Mouse (Mus musculus): Measurements from ENCODE around the gene Wdr26. TPM values are rescaled to one million over a fixed set of nuclear protein-coding genes. Genes with fewer than 3 reads are reported as not detected.

The Wdr26 gene
- total RNA-seq, 1 experiment: 59.9 TPM

- Histone ChIP-seq H3K9me3 (ENCODE audit: control insufficient read depth, insufficient read depth, low read depth, low read length) (no peaks in the 10 kb centered on the region), H3K4me1 (ENCODE audit: control insufficient read depth in 2 of 2, insufficient read depth in 2 of 2, low read length in 2 of 2, poor library complexity in 1 of 2) (peaks cover 0 to 5% of the 10 kb centered on the region in 2 experiments; a peak in 2 of 4 replicates), H3K4me3 (ENCODE audit: insufficient read depth in 1 of 2, low read depth in 1 of 2, low read length in 2 of 2, poor library complexity in 1 of 2, severe bottlenecking in 1 of 2) (peak overlapping the region; percentile 75 to 97), H3K9ac (ENCODE audit: insufficient read depth, low read depth, low read length, poor library complexity, severe bottlenecking) (peak overlapping the region; percentile 86), H3K36me3 (ENCODE audit: control insufficient read depth, insufficient read depth, low read length, poor library complexity, severe bottlenecking) (peaks cover 2% of the 10 kb centered on the region; the same call in 1 of the 2 replicates), H3K27ac (ENCODE audit: insufficient read depth, low read depth, low read length, poor library complexity, severe bottlenecking) (peak overlapping the region; percentile 73)
- in situ Hi-C loops (cut with MboI; ENCODE audit: low sequenced_read_pairs in 2 of 2, unreplicated experiment in 2 of 2): no loop called here
- TF ChIP-seq ZNF384 (IDR thresholded peaks at IDR 0.05; ENCODE audit: low read depth, low read length): no peak
- no peak for TF ChIP-seq MAFK (IDR thresholded peaks at IDR 0.05; ENCODE audit: insufficient read depth, low read depth, low read length)
- TF ChIP-seq CHD2 (IDR thresholded peaks at IDR 0.05; ENCODE audit: low read depth, low read length): no peak
- no peak for TF ChIP-seq ZC3H11A (IDR thresholded peaks at IDR 0.05; ENCODE audit: borderline replicate concordance, low read depth, low read length)
- TF ChIP-seq HCFC1 (IDR thresholded peaks at IDR 0.05; ENCODE audit: borderline replicate concordance, insufficient read depth, low read length): no peak
- no peak for DNase-seq (ENCODE audit: low read depth, low spot score)
Measured at GRCm38 (mm10) chr1:181211403-181211919, 340 bp downstream of the Wdr26 start.

GRCm38 (mm10) chr1:181210601-181211402, 999 bp downstream of the Wdr26 start:
- Histone ChIP-seq H3K36me3 (ENCODE audit: control insufficient read depth, insufficient read depth, low read length, poor library complexity, severe bottlenecking) (peaks cover 2% of the 10 kb centered on the region; the same call in 1 of the 2 replicates), H3K9ac (ENCODE audit: insufficient read depth, low read depth, low read length, poor library complexity, severe bottlenecking) (peak overlapping the region; percentile 86), H3K4me3 (ENCODE audit: insufficient read depth in 1 of 2, low read depth in 1 of 2, low read length in 2 of 2, poor library complexity in 1 of 2, severe bottlenecking in 1 of 2) (peak overlapping the region; percentile 75 to 97), H3K4me1 (ENCODE audit: control insufficient read depth in 2 of 2, insufficient read depth in 2 of 2, low read length in 2 of 2, poor library complexity in 1 of 2) (peaks cover 0 to under 1% of the 10 kb centered on the region in 2 experiments; a peak in 2 of 4 replicates), H3K9me3 (ENCODE audit: control insufficient read depth, insufficient read depth, low read depth, low read length) (no peaks in the 10 kb centered on the region), H3K27ac (ENCODE audit: insufficient read depth, low read depth, low read length, poor library complexity, severe bottlenecking) (no peak overlapping the region; the same call in 1 of the 2 replicates)
- no peak for DNase-seq (ENCODE audit: low read depth, low spot score)
- TF ChIP-seq MAFK (IDR thresholded peaks at IDR 0.05; ENCODE audit: insufficient read depth, low read depth, low read length) (no peak), CHD2 (IDR thresholded peaks at IDR 0.05; ENCODE audit: low read depth, low read length) (no peak), ZNF384 (IDR thresholded peaks at IDR 0.05; ENCODE audit: low read depth, low read length) (no peak), HCFC1 (IDR thresholded peaks at IDR 0.05; ENCODE audit: borderline replicate concordance, insufficient read depth, low read length) (no peak), ZC3H11A (IDR thresholded peaks at IDR 0.05; ENCODE audit: borderline replicate concordance, low read depth, low read length) (no peak)
- in situ Hi-C loops (cut with MboI; ENCODE audit: low sequenced_read_pairs in 2 of 2, unreplicated experiment in 2 of 2): no loop called here

- TF ChIP-seq ZNF384 (IDR thresholded peaks at IDR 0.05; ENCODE audit: low read depth, low read length) (no peak), HCFC1 (IDR thresholded peaks at IDR 0.05; ENCODE audit: borderline replicate concordance, insufficient read depth, low read length) (no peak), ZC3H11A (IDR thresholded peaks at IDR 0.05; ENCODE audit: borderline replicate concordance, low read depth, low read length) (no peak), CHD2 (IDR thresholded peaks at IDR 0.05; ENCODE audit: low read depth, low read length) (no peak), MAFK (IDR thresholded peaks at IDR 0.05; ENCODE audit: insufficient read depth, low read depth, low read length) (no peak)
- no peaks in the 10 kb centered on the region; a peak in 2 of 4 replicates for H3K4me1 ChIP-seq (ENCODE audit: control insufficient read depth in 2 of 2, insufficient read depth in 2 of 2, low read length in 2 of 2, poor library complexity in 1 of 2)
Measured at GRCm38 (mm10) chr1:181210147-181210546, 1.7 kb downstream of the Wdr26 start.

GRCm38 (mm10) chr1:181199446-181199845, 12.4 kb downstream of the Wdr26 start:
- no peak for DNase-seq (ENCODE audit: low read depth, low spot score)
- Histone ChIP-seq H3K4me1 (ENCODE audit: control insufficient read depth in 2 of 2, insufficient read depth in 2 of 2, low read length in 2 of 2, poor library complexity in 1 of 2) (no peaks in the 10 kb centered on the region), H3K4me3 (ENCODE audit: insufficient read depth in 1 of 2, low read depth in 1 of 2, low read length in 2 of 2, poor library complexity in 1 of 2, severe bottlenecking in 1 of 2) (no peak overlapping the region), H3K36me3 (ENCODE audit: control insufficient read depth, insufficient read depth, low read length, poor library complexity, severe bottlenecking) (peaks cover 24% of the 10 kb centered on the region), H3K27ac (ENCODE audit: insufficient read depth, low read depth, low read length, poor library complexity, severe bottlenecking) (no peak overlapping the region), H3K9ac (ENCODE audit: insufficient read depth, low read depth, low read length, poor library complexity, severe bottlenecking) (no peak overlapping the region), H3K9me3 (ENCODE audit: control insufficient read depth, insufficient read depth, low read depth, low read length) (no peaks in the 10 kb centered on the region)
- TF ChIP-seq ZNF384 (IDR thresholded peaks at IDR 0.05; ENCODE audit: low read depth, low read length): no peak
- TF ChIP-seq CHD2 (IDR thresholded peaks at IDR 0.05; ENCODE audit: low read depth, low read length): no peak
- TF ChIP-seq MAFK (IDR thresholded peaks at IDR 0.05; ENCODE audit: insufficient read depth, low read depth, low read length): no peak
- TF ChIP-seq ZC3H11A (IDR thresholded peaks at IDR 0.05; ENCODE audit: borderline replicate concordance, low read depth, low read length): no peak
- TF ChIP-seq HCFC1 (IDR thresholded peaks at IDR 0.05; ENCODE audit: borderline replicate concordance, insufficient read depth, low read length): no peak
- in situ Hi-C loops (cut with MboI; ENCODE audit: low sequenced_read_pairs in 2 of 2, unreplicated experiment in 2 of 2): no loop called here

More at GRCm38 (mm10) chr1:181210147-181210546, 1.7 kb downstream of the Wdr26 start:
- Histone ChIP-seq H3K9ac (ENCODE audit: insufficient read depth, low read depth, low read length, poor library complexity, severe bottlenecking) (peak overlapping the region; percentile 86), H3K36me3 (ENCODE audit: control insufficient read depth, insufficient read depth, low read length, poor library complexity, severe bottlenecking) (peaks cover 2% of the 10 kb centered on the region; the same call in 1 of the 2 replicates), H3K4me3 (ENCODE audit: insufficient read depth in 1 of 2, low read depth in 1 of 2, low read length in 2 of 2, poor library complexity in 1 of 2, severe bottlenecking in 1 of 2) (peak overlapping the region; percentile 75 to 97), H3K27ac (ENCODE audit: insufficient read depth, low read depth, low read length, poor library complexity, severe bottlenecking) (no peak overlapping the region), H3K9me3 (ENCODE audit: control insufficient read depth, insufficient read depth, low read depth, low read length) (no peaks in the 10 kb centered on the region)
- no peak for DNase-seq (ENCODE audit: low read depth, low spot score)
- in situ Hi-C loops (cut with MboI; ENCODE audit: low sequenced_read_pairs in 2 of 2, unreplicated experiment in 2 of 2): no loop called here
